Mouse (Mus musculus) erythroblast, embryonic 14.5 days (primary cell): ENCODE measurements around the gene Rinl.

ENCODE experiments used
- GATA1 ChIP-seq: IDR thresholded peaks from 2 replicates; pipeline ENCODE4 v1.6.1; 2012; ENCODE audit warnings: low read length, inconsistent platforms, mixed read lengths
- TAL1 ChIP-seq: IDR thresholded peaks from 3 replicates; pipeline ENCODE4 v1.6.1; 2012; ENCODE audit warnings: low read length, inconsistent platforms, mixed read lengths

- TF ChIP-seq TAL1 (no peak), GATA1 (no peak)
Observed at GRCm38 (mm10) chr7:28788307-28789195, at the start of gene Rinl.
